In the genomic region with DNA sequence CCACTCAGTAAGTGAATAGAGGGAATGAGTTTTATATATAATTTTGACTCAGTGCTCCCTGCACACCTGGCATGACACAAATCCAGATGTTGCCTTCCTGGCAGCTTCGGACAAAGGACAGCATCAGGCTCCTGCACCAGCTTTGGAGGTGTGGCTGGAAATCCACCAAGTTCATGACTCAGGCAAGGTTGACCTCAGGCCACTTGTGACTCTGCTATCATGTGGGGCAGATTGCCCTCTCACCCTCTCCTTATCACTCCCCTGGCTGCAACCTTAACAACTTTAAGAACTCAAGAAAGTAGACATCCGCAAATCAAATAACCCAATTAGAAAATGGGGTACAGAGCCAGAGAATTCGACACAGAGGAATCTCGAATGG, we compare ENCODE assay signal across 18 mouse cellular contexts.
A peak's percentile ranks its signal among the peaks of the same experiment; 100 is the strongest.
DNase-seq lines count a peak whose midpoint lies in the region; ATAC-seq lines count a peak whose summit lies in the region.
"Had no signal": no experiment of that assay in that cellular context is flagged by ENCODE, and none has a peak within 500 bp of the region (broad histone marks: within the 10 kb centered on the region; RNA-seq: fewer than 3 reads in every experiment).

No protein-coding gene starts in this region.

- H3K9me3 ChIP-seq in forebrain, embryonic 12.5 days, result no peaks in the 10 kb centered on the region
- H3K9me3 ChIP-seq in hindbrain, embryonic 13.5 days, result no peaks in the 10 kb centered on the region
- H3K9me3 ChIP-seq: forebrain, embryonic 13.5 days; kidney, embryonic 15.5 days; limb, embryonic 15.5 days; midbrain, embryonic 12.5 days; neural tube, embryonic 15.5 days had no signal

- peak; percentile 88 for DNase-seq in heart, adult 11 months
- no peak for DNase-seq in heart, postnatal 10 days
- DNase-seq in 3T3-L1 (ENCODE audit: low read depth, low spot score) (peak; percentile 34), 416B (ENCODE audit: low read depth) (peak; percentile 63)
- DNase-seq: cerebellum, adult 11 months; gastrocnemius, postnatal 36 days; heart, postnatal 36 days; right cerebral cortex, adult 18-20 months had no signal

- H3K36me3 ChIP-seq in forebrain, embryonic 12.5 days (replicated peaks), result no peaks in the 10 kb centered on the region
- H3K36me3 ChIP-seq in hindbrain, embryonic 13.5 days, result no peaks in the 10 kb centered on the region
- H3K36me3 ChIP-seq: kidney, embryonic 15.5 days; limb, embryonic 15.5 days; midbrain, embryonic 12.5 days; neural tube, embryonic 15.5 days had no signal

- H3K27me3 ChIP-seq in forebrain, embryonic 12.5 days, result no peaks in the 10 kb centered on the region
- no peaks in the 10 kb centered on the region for H3K27me3 ChIP-seq in hindbrain, embryonic 13.5 days
- H3K27me3 ChIP-seq: forebrain, embryonic 13.5 days; kidney, embryonic 15.5 days; limb, embryonic 15.5 days; neural tube, embryonic 15.5 days had no signal

- no peak overlapping the region for H3K9ac ChIP-seq in forebrain, embryonic 12.5 days
- no peak overlapping the region for H3K9ac ChIP-seq in hindbrain, embryonic 13.5 days
- H3K9ac ChIP-seq: forebrain, embryonic 13.5 days; hindbrain, embryonic 14.5 days; kidney, embryonic 15.5 days; limb, embryonic 15.5 days; midbrain, embryonic 12.5 days; neural tube, embryonic 15.5 days had no signal

- no peaks in the 10 kb centered on the region for H3K4me1 ChIP-seq in forebrain, embryonic 12.5 days
- peaks cover 5% of the 10 kb centered on the region; the same call in 1 of the 2 replicates for H3K4me1 ChIP-seq in hindbrain, embryonic 13.5 days (replicated peaks)
- H3K4me1 ChIP-seq: forebrain, embryonic 13.5 days; midbrain, embryonic 12.5 days had no signal

- intact Hi-C loops in heart, postnatal 10 days (cut with DNase I), result no loop called here

- no peak overlapping the region for H3K4me3 ChIP-seq in forebrain, embryonic 12.5 days (replicated peaks)
- H3K4me3 ChIP-seq in hindbrain, embryonic 13.5 days, result no peak overlapping the region
- H3K4me3 ChIP-seq: forebrain, embryonic 13.5 days; kidney, embryonic 15.5 days; limb, embryonic 15.5 days; midbrain, embryonic 12.5 days; neural tube, embryonic 15.5 days had no signal

- peak; percentile 71 for ATAC-seq in megakaryocyte-erythroid progenitor cell, adult 5-6 weeks (replicated peaks; ENCODE audit: low FRiP score, low TSS enrichment, poor library complexity, severe bottlenecking)
- ATAC-seq in forebrain, embryonic 12.5 days (ENCODE audit: low FRiP score), result no peak
- no peak for ATAC-seq in hindbrain, embryonic 13.5 days (ENCODE audit: low FRiP score)
- ATAC-seq: forebrain, embryonic 13.5 days; inflammation-experienced regulatory T-cells, adult 6 months had no signal

- WGBS in forebrain, embryonic 12.5 days, result 90% methylated on average over 4 of the region's 4 CpGs
- WGBS in hindbrain, embryonic 13.5 days, result 94% methylated on average over 4 of the region's 4 CpGs

- H3K27ac ChIP-seq in forebrain, embryonic 12.5 days, result no peak overlapping the region
- no peak overlapping the region for H3K27ac ChIP-seq in hindbrain, embryonic 13.5 days
- H3K27ac ChIP-seq: forebrain, embryonic 13.5 days; hindbrain, embryonic 14.5 days; limb, embryonic 15.5 days; midbrain, embryonic 12.5 days; neural tube, embryonic 15.5 days had no signal

- H3K4me2 ChIP-seq in forebrain, embryonic 12.5 days, result no peak overlapping the region
- H3K4me2 ChIP-seq in hindbrain, embryonic 13.5 days, result no peak overlapping the region
- H3K4me2 ChIP-seq: forebrain, embryonic 13.5 days; hindbrain, embryonic 14.5 days; kidney, embryonic 15.5 days; limb, embryonic 15.5 days; midbrain, embryonic 12.5 days; neural tube, embryonic 15.5 days had no signal

Comparison
In these comparisons a context has a peak if more than half of its experiments do, and no peak if none do; other contexts are left out.
1. DNase-seq: peak in heart, adult 11 months (single experiment), 3T3-L1 (single experiment) and 416B (single experiment); none in heart, postnatal 10 days (0 of 2).